Mouse (Mus musculus): ENCODE measurements around the gene Slc34a3.
A peak's percentile ranks its signal among the peaks of the same experiment; 100 is the strongest.

Slc34a3 gene

GRCm38 (mm10) chr2:25224766-25225752, 9.1 kb downstream of the Slc34a3 start:
- peak; percentile 100 for DNase-seq (ENCODE audit: low spot score)

GRCm38 (mm10) chr2:25224492-25224765, 9.7 kb downstream of the Slc34a3 start, which contains the start of gene Tubb4b:
Gene Tubb4b, minus strand, starts transcription at chr2:25224702.
- no peak for DNase-seq (ENCODE audit: low spot score)

- DNase-seq (ENCODE audit: low spot score), result peak; percentile 87
Measured at GRCm38 (mm10) chr2:25223681-25224491, 10.3 kb downstream of the Slc34a3 start.

- no peak for DNase-seq (ENCODE audit: low spot score)
Measured at GRCm38 (mm10) chr2:25221331-25221772, 12.8 kb downstream of the Slc34a3 start.

GRCm38 (mm10) chr2:25218445-25218844, 15.7 kb downstream of the Slc34a3 start, which contains the start of gene Fam166a:
Gene Fam166a, plus strand, starts transcription at chr2:25218745.
- DNase-seq (ENCODE audit: low spot score), result no peak

- no peak for DNase-seq (ENCODE audit: low spot score)
Measured at GRCm38 (mm10) chr2:25217666-25218065, 16.5 kb downstream of the Slc34a3 start.

- DNase-seq (ENCODE audit: low spot score), result no peak
Measured at GRCm38 (mm10) chr2:25214444-25214843, 19.7 kb downstream of the Slc34a3 start, which contains the start of gene Stpg3. Gene Stpg3, minus strand, starts transcription at chr2:25214637.

- no peak for DNase-seq (ENCODE audit: low spot score)
Measured at GRCm38 (mm10) chr2:25213266-25213865, 20.8 kb downstream of the Slc34a3 start.

- DNase-seq (ENCODE audit: low spot score), result peak; percentile 92
Measured at GRCm38 (mm10) chr2:25211121-25211670, 23.0 kb downstream of the Slc34a3 start, which contains the start of gene Nelfb. Gene Nelfb, minus strand, starts transcription at chr2:25211489.

- DNase-seq (ENCODE audit: low spot score), result no peak
Measured at GRCm38 (mm10) chr2:25210686-25211085, 23.5 kb downstream of the Slc34a3 start.

GRCm38 (mm10) chr2:25207593-25207992, 26.6 kb downstream of the Slc34a3 start:
- DNase-seq (ENCODE audit: low spot score), result no peak

GRCm38 (mm10) chr2:25203631-25204214, 30.4 kb downstream of the Slc34a3 start:
- DNase-seq (ENCODE audit: low spot score), result no peak

GRCm38 (mm10) chr2:25200631-25201030, 33.5 kb downstream of the Slc34a3 start:
- no peak for DNase-seq (ENCODE audit: low spot score)

- DNase-seq (ENCODE audit: low spot score), result no peak
Measured at GRCm38 (mm10) chr2:25197946-25198345, 36.2 kb downstream of the Slc34a3 start.

GRCm38 (mm10) chr2:25197191-25197590, 37.0 kb downstream of the Slc34a3 start:
- DNase-seq (ENCODE audit: low spot score), result peak; percentile 60

- DNase-seq (ENCODE audit: low spot score), result peak; percentile 92
Measured at GRCm38 (mm10) chr2:25196172-25196954, 37.8 kb downstream of the Slc34a3 start, which contains the start of gene Tor4a. Gene Tor4a, minus strand, starts transcription at chr2:25196886.

GRCm38 (mm10) chr2:25195211-25196156, 38.7 kb downstream of the Slc34a3 start:
- peak; percentile 88 for DNase-seq (ENCODE audit: low spot score)

- DNase-seq (ENCODE audit: low spot score), result no peak
Measured at GRCm38 (mm10) chr2:25194486-25195171, 39.5 kb downstream of the Slc34a3 start.

GRCm38 (mm10) chr2:25194006-25194405, 40.2 kb downstream of the Slc34a3 start:
- DNase-seq (ENCODE audit: low spot score), result no peak
